Mouse (Mus musculus) adrenal gland, postnatal 10 days (tissue): ENCODE results near the gene Sult2a5. TPM values are rescaled to one million over a fixed set of nuclear protein-coding genes. Genes with fewer than 3 reads are reported as not detected.

Source experiments
- DNase-seq: peaks from one replicate; pipeline ENCODE4 v3.0.0; 2021; ENCODE audit warnings: mixed read lengths
- long read RNA-seq, 2 experiments: library from polyadenylated mRNA; stranded (forward); transcript quantifications; one replicate each; pipeline ENCODE4 v2.0.0; 2021
- total RNA-seq, 2 experiments: library from RNA; stranded (reverse); gene quantifications; 2 replicates each; pipeline ENCODE4 v1.2.3; 2021

Sult2a5 gene
- 10 to 100 TPM in 1 of 2 experiments, 1 to 10 TPM in 1; 9.1 to 16.8 TPM for total RNA-seq
- long read RNA-seq, experiment 1, transcript Sult2a5-201 (6 exons, 1,046 nt): major isoform, 22 of 26 reads
- long read RNA-seq, experiment 1, partial matches to known transcripts: 2 of 26 reads
- long read RNA-seq, experiment 1, other reads (novel, unspliced or antisense): 2 of 26 reads
- long read RNA-seq, experiment 2, partial matches to known transcripts: 0 of 3 reads
- long read RNA-seq, experiment 2, other reads (novel, unspliced or antisense): 0 of 3 reads

DNA sequence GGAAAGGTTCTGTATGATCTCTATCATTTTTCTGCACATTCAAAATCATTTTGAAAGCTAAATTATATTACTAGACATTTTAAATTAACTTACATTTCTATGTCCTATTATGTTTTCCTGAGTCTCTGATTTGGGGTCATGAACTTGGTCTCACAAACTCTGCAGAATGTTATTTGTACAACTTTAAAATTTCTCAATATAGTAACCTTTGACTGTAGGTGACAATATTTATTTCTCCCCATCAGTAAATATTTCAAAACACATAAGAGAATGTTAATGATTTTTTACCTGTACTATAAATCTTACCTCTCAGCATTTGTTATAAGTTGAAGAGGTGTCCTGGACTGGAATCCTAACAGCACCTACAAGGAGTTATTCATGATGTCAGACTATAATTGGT, at the start of gene Sult2a5:
Gene Sult2a5 (plus strand): TSS at position 301 of the 400 bp plus-strand sequence.
- DNase-seq: no peak

Other genes with a start within 250 kb of the Sult2a5 start
- gene Cabp5, start 225.8 kb upstream of the Sult2a5 start, total RNA-seq: not detected
- gene Bsph1, start 173.1 kb upstream of the Sult2a5 start, total RNA-seq: not detected
- gene Bsph2, start 52.9 kb upstream of the Sult2a5 start, total RNA-seq: not detected
- gene Sult2a2, start 109.5 kb downstream of the Sult2a5 start, total RNA-seq: 10 to 100 TPM; 17.0 to 40.7 TPM
- 100 to 1,000 TPM in 1 of 2 experiments, 10 to 100 TPM in 1; 51.6 to 124 TPM for gene Sult2a1, start 213.4 kb downstream of the Sult2a5 start, total RNA-seq